Mouse (Mus musculus) G1E-ER4 (cell line): Measurements from ENCODE around the gene Emc6. TPM values are rescaled to one million over a fixed set of nuclear protein-coding genes. Genes with fewer than 3 reads are reported as not detected.

Source experiments
- GATA1 ChIP-seq: IDR thresholded peaks from one replicate; pipeline ENCODE4 v1.8.0; 2012; ENCODE audit warnings: low read length, inconsistent platforms
- polyA plus RNA-seq: library from polyadenylated mRNA; stranded (reverse); fragments of >175 nt; gene quantifications from 2 replicates; pipeline ENCODE4 v1.2.3, GENCODE M21; 2012

Gene Emc6
- polyA plus RNA-seq = 271 and 304 TPM in 2 replicates

DNA sequence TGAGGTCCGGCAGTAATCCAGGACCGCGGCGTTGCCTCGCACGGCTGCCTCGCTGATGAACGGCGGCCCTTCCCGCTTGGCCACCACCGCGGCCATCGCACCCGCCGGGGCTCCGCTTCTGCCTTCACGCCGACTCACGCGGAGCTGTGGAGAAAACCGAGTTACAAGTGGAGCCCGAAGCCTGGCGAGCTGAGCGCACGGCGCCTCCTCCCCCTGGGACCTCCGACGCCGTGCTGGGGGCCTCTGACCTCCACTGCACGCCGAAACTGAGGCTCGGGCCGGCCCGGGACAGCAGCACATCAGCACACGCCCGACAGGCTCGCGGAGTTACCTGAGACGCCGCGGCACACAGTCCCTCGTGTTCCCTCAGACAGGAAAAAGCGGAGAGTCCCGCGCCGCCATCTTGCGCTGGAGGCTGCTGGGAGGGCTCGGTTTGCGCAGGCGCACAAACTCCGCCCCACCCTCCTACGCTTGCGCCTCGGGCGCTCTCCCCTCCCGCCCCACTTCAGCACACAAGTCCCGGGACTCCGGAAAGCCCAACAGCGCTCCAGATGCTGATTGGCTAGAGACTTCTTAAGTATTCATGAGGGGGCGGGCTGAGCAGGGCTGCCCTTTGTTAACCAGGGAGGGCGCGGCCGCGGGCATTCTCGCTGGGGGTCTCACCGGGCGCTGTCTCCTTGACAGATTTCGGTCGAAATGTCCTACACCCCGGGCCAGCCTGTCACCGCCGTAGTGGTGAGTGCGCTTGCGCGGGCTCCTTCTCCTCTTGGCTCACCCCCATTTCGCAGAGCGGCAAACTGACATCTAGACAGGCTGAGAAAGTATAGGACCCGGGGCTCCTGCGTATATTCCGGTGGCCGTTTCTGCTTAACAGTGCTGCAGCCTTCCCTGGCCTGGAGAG, at the start of gene Emc6, which contains the start of gene Tax1bp3:
TSS of gene Emc6 (minus strand) at position 430 of the 901 bp plus-strand sequence.
TSS of gene Tax1bp3 (plus strand) at position 476 of the 901 bp plus-strand sequence.
- TF ChIP-seq GATA1 = no peak

DNA sequence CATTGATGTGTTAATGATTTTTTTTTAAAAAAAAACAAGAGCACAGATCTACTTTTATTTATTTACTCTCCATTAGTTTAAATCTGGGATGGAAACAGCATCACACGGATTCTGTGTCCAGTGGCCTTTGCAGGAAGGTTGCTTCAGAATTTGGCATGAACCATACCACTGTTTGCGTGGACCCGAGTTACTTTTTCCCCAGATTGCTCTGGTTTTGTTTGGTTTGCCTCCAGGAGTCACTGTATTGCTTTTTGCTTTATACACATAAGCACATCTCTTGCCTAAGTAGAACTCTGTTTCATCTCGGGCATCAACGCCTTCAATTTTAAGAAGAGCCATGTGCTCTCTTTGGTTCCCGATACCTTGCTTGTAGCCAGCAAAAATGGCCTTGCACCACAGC, 49.0 kb upstream of the Emc6 start:
- TF ChIP-seq GATA1 = no peak

GRCm38 (mm10) chr11:73223966-73224365, 47.1 kb upstream of the Emc6 start:
- no peak for TF ChIP-seq GATA1

DNA sequence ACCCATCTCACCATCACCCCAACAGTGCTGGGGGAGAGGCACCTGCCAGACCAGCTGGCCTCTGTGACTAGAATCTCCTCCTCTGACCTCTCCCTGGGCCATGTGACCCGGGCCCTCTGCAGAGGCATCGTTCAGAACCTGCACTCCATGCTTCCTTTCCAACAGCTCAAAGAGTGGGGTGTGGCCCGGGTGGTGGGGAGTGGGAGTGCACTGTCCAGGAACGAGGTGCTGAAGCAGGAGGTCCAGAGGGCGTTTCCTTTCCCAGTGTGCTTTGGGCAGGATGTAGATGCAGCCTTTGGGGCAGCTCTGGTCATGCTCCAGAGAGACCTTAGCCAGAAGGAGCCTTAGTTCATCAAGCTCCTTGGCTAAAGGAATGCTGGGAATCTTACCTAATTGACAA, 46.0 kb upstream of the Emc6 start:
- TF ChIP-seq GATA1 = no peak

DNA sequence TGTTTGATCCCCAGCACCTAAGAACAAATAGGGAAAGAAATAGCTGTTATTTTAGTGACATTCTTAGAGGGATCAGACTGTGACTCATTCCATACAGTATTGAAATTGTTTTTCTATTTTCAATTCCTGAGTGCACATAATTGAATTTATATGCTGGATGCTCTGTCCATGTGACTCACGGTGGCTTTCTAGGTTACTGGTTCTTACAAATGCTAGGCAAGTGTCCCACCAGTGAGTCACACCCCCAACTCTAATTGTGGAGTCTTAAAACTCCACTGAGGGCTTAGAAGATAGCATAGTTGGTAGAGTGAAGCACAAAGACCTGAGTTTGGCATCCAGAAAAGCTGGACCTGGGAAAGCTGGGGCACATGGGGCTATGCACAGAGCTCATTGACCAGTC, 43.8 kb upstream of the Emc6 start:
- no peak for TF ChIP-seq GATA1

DNA sequence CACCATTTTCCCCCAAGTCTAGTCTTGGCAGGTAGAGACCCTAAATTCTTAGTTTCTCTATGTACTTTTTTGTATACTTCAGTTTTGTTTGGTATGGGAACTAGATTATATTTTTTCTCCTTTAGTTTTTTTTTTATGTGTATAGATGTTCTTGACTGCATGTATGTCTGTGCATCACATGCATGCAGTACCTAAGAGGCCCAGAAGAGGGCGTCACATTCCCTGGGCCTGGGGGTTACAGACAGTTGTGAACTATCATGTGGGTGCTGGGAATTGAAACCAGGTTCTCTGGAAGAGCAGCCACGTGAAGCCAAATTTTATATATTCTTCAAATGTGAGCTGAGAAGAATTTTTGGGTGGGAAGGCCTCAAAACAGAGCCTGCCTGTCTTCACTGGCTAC, 42.8 kb upstream of the Emc6 start:
- no peak for TF ChIP-seq GATA1

- TF ChIP-seq GATA1 = no peak
Measured at GRCm38 (mm10) chr11:73213956-73214355, 37.1 kb upstream of the Emc6 start.

GRCm38 (mm10) chr11:73207621-73208020, 30.8 kb upstream of the Emc6 start:
- no peak for TF ChIP-seq GATA1

- TF ChIP-seq GATA1 = no peak
Measured at GRCm38 (mm10) chr11:73205194-73205593, 28.4 kb upstream of the Emc6 start.

DNA sequence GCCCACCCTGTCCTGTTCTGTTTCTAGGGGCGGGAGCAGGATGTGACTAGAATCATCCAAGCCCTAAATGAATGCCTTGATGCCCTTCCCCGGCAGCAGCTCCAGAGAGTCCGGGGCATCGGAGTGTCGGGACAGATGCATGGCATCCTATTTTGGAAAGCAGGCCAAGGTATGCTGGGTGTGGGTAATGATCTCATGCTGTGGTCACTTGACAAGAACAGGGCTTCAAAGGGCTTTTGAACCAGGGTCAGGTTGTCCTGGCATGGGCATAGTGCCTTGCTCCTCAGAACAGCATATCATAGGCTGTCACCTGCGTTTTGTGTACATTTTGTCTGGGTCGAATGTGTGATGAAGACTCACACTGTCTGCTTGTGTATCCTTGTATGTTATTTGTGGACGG, 27.1 kb upstream of the Emc6 start:
- TF ChIP-seq GATA1 = no peak

DNA sequence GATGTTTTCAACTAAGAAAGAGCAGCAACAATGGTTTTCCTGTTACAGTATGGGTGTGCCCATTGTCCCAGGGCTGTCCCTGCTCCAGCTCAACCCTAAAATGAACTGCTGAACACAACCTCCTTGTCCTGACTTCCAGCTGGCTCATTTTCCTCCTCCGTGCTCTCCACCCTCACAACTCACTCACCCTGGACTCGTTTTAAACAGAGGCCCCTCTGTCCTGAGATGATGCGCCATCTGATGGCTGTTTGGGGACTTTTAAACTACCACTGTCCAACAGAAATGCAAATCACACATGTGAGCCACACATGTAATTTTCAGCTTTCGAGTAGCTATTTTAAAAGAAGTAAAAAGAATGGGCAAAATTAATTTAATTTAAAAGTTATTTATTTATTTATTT, 24.8 kb upstream of the Emc6 start:
- no peak for TF ChIP-seq GATA1

GRCm38 (mm10) chr11:73201021-73201420, 24.2 kb upstream of the Emc6 start:
- TF ChIP-seq GATA1 = no peak

DNA sequence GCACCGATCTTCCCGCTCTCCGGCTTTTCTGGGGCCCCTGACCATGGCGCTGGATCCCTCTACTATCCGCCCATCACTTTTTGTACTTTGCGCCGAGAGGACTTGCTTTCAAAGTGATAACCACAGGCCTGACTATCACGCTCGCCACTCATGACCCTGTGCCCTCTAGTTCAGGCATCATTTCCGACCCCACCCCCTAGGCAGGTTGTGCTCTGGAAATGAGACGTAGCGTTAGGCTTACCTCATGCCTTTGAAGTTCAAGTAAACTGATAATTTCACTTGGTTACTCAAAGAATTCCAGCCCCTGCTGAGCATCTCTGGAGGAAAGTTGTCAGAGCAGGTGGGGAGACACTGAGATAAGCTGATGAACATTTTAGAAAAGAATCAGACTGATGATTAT, 23.0 kb upstream of the Emc6 start:
- TF ChIP-seq GATA1 = no peak

DNA sequence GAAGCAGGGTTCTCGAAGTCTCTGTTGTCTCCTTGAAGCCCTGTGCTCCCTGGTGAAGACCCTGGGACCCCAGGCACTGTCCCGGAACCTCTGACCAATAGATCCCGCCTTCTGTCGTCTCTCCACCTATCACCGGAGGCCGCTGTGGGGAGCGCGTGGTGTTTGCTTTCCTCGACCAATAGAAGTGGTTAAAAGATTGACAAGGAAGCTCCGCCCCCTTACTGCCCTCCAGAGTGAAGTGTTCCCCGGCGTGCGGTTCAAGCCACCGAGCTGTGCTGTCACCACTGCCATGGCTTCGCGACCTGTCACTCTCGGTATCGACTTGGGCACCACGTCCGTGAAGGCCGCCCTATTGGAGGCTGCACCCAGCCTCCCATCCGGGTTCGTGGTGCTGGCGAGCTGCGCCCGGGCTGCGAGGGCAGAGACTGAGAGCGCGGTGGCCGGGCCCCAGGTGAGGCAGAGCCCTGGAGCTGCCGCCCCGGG, 22.4 kb upstream of the Emc6 start, which contains the start of gene Shpk:
TSS of gene Shpk (plus strand) at position 231 of the 483 bp plus-strand sequence.
- TF ChIP-seq GATA1 = no peak

DNA sequence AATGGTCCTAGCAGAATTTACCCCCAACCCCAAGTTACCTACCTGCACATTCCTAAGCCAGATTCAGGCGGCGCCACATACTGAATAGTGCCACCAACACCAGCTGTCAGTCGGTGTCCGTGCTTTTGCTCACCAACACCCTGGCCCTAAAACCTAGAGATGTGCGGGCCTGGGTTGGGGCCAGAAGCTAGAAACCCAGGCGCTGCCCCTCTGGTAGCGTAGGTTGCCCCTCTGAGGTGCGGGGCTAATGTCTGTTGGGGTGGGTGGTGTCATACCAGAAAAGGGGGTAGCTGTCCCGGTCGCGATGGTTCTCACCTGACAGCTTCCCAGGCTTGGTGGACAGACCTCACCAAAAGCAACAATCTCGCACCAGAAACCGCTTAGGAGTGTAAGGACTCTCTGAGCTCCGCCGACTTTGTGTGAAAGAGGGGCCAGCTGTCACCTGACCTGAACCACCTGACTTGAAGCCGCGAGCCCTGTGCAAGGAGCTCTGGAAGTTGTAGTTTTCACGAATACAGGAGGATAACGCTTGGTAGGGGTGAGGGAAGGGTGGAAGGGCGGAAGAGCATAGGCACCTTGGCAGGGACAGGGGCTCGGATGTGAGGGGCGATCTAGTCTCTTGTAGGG, 21.9 kb upstream of the Emc6 start, which contains the start of gene Ctns:
TSS of gene Ctns (minus strand) at position 440 of the 627 bp plus-strand sequence.
- TF ChIP-seq GATA1 = no peak

DNA sequence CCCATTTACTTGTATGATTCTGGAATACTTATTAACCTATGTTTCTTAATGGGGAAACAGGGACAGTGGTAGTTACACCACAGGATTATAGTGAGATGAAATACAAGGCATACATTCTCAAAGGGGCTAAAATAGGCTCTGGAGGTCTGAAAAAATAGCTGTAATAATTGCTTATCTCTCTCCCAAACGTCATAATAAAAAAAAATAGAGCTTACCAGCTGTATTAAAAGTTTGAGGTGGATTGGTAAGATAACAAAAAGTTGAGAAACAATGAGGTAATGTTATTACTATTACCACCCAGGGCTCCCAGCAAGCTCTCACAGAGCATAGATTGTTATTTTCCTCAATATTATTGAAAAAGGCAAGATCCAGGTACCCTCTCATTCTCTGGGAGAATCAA, 21.4 kb upstream of the Emc6 start:
- no peak for TF ChIP-seq GATA1

DNA sequence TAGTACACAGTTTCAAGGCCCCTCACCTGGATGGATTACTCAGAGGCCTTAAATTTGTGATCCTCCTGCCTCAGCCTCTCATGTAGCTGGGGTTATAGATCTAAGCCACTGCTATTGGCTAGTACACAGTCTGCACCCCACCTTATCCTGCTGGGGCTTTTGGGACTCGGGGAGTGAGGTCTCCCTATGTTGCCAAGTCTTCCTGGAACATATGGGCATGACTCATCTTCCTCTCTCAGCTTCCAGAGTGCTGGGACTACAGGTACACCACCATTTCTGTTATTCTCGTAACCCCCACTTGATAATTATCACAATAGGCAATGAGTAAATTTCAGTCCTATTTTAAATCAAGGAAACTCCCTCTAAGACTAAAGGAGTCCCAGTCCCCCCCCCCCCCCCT, 17.6 kb upstream of the Emc6 start:
- no peak for TF ChIP-seq GATA1

- no peak for TF ChIP-seq GATA1
Measured at GRCm38 (mm10) chr11:73193047-73193446, 16.2 kb upstream of the Emc6 start.
